ENCODE assay signal across 11 mouse cellular contexts in genomic region chr14:93734077-93734673, GRCm38 (mm10).
DNase-seq lines count a peak whose midpoint lies in the region; ATAC-seq and TF ChIP-seq lines count a peak whose summit lies in the region.
"Had no signal": no experiment of that assay in that cellular context is flagged by ENCODE, and none has a peak within 500 bp of the region (broad histone marks: within the 10 kb centered on the region; RNA-seq: fewer than 3 reads in every experiment).

No protein-coding gene starts in this region.

- H3K9ac ChIP-seq in heart, embryonic 13.5 days = no peak overlapping the region
- H3K9ac ChIP-seq in limb, embryonic 14.5 days (ENCODE audit: low read depth, low read length, severe bottlenecking) = no peak overlapping the region

- peak; percentile 4 for DNase-seq in adrenal gland, postnatal 14 days
- no peak for DNase-seq in adrenal gland, postnatal 4 days (ENCODE audit: low spot score in 2 of 2)
- peak; percentile 1 for DNase-seq in lung, postnatal 10 days
- DNase-seq in lung, adult 18-20 months = no peak
- DNase-seq in limb, embryonic 14.5 days (ENCODE audit: low spot score) = peak; percentile 23
- no peak for DNase-seq in thymus, postnatal 25 days
- DNase-seq: cerebellum, adult 2 months; thymus, postnatal 14 days had no signal

- WGBS in heart, embryonic 13.5 days = 34% methylated on average over 10 of the region's 10 CpGs
- WGBS in limb, embryonic 14.5 days = 62% methylated on average over 10 of the region's 10 CpGs

- no peaks in the 10 kb centered on the region for H3K9me3 ChIP-seq in heart, embryonic 13.5 days
- no peaks in the 10 kb centered on the region for H3K9me3 ChIP-seq in limb, embryonic 14.5 days (ENCODE audit: control insufficient read depth, low read length)

- H3K36me3 ChIP-seq in heart, embryonic 13.5 days = no peaks in the 10 kb centered on the region
- H3K36me3 ChIP-seq in limb, embryonic 14.5 days (ENCODE audit: control insufficient read depth, insufficient read depth, low read length) = no peaks in the 10 kb centered on the region

- no peaks in the 10 kb centered on the region for H3K27me3 ChIP-seq in heart, embryonic 13.5 days (replicated peaks)
- no peaks in the 10 kb centered on the region for H3K27me3 ChIP-seq in limb, embryonic 14.5 days (ENCODE audit: control insufficient read depth, insufficient read depth, low read length)

- no peak for TF ChIP-seq POLR2A in limb, embryonic 14.5 days (IDR thresholded peaks at IDR 0.05; ENCODE audit: borderline replicate concordance, extremely low read depth, insufficient read depth, insufficient read length)

- peak; percentile 54; the same call in 1 of the 2 replicates for ATAC-seq in heart, embryonic 13.5 days (ENCODE audit: extremely low read depth, insufficient number of reproducible peaks, low FRiP score, low TSS enrichment)
- no peak for ATAC-seq in limb, embryonic 14.5 days (ENCODE audit: low FRiP score, low read depth)
- ATAC-seq in megakaryocyte-erythroid progenitor cell, adult 5-6 weeks (replicated peaks; ENCODE audit: low FRiP score, low TSS enrichment, poor library complexity, severe bottlenecking) = no peak
- ATAC-seq: lung, postnatal 0 days had no signal

- 0 out of 2 replicates have a peak, but pooled peaks cover 4% of the 10 kb centered on the region for H3K4me1 ChIP-seq in heart, embryonic 13.5 days
- no peaks in the 10 kb centered on the region for H3K4me1 ChIP-seq in limb, embryonic 14.5 days (ENCODE audit: control insufficient read depth, insufficient read depth, low read length)

- H3K4me2 ChIP-seq in heart, embryonic 13.5 days = peak overlapping the region; percentile 44
- H3K4me2 ChIP-seq in limb, embryonic 14.5 days (replicated peaks; ENCODE audit: low read depth, low read length, severe bottlenecking) = no peak overlapping the region

- no peak overlapping the region for H3K4me3 ChIP-seq in heart, embryonic 13.5 days
- H3K4me3 ChIP-seq in limb, embryonic 14.5 days (replicated peaks; ENCODE audit: low read length) = no peak overlapping the region

- peak overlapping the region; percentile 45; the same call in 1 of the 2 replicates for H3K27ac ChIP-seq in heart, embryonic 13.5 days (replicated peaks)
- H3K27ac ChIP-seq in limb, embryonic 14.5 days (replicated peaks; ENCODE audit: low read depth, low read length) = no peak overlapping the region

Comparison
In these comparisons a context has a peak if more than half of its experiments do, and no peak if none do; other contexts are left out.
1. DNase-seq: peak in adrenal gland, postnatal 14 days (single experiment), lung, postnatal 10 days (single experiment) and limb, embryonic 14.5 days (single experiment); none in adrenal gland, postnatal 4 days (0 of 2), lung, adult 18-20 months (0 of 2) and thymus, postnatal 25 days (single experiment).